Mouse (Mus musculus) midbrain, embryonic 11.5 days (tissue): ENCODE results near the gene Tpx2. TPM values are rescaled to one million over a fixed set of nuclear protein-coding genes. Genes with fewer than 3 reads are reported as not detected.
A peak's percentile ranks its signal among the peaks of the same experiment; 100 is the strongest.

Experiments used
- ATAC-seq: fragments of 200-750 bp; cut with Nextera tagmentation; 2 replicates; pipeline ENCODE4 v1.8.0; 2017; ENCODE audit warnings: moderate TSS enrichment, moderate library complexity; ENCODE audit not compliant: low FRiP score
- DNase-seq: peaks from one replicate; pipeline ENCODE4 v3.0.0; 2015; ENCODE audit warnings: low spot score; ENCODE audit errors: missing footprints
- H3K27ac ChIP-seq: fragments of 300-500 bp; sonication (generic); 2 replicates; pipeline ENCODE4 v1.5.1; 2014; ENCODE audit warnings: low read depth, low read length
- H3K27me3 ChIP-seq: fragments of 300-500 bp; sonication (generic); 2 replicates; pipeline ENCODE4 v1.6.1; 2014; ENCODE audit warnings: mild to moderate bottlenecking, low read length, moderate library complexity, mixed read lengths; ENCODE audit not compliant: control insufficient read depth, insufficient read depth
- H3K36me3 ChIP-seq: fragments of 300-500 bp; sonication (generic); 2 replicates; pipeline ENCODE4 v1.6.1; 2014; ENCODE audit warnings: mild to moderate bottlenecking, low read length, moderate library complexity, mixed read lengths; ENCODE audit not compliant: control insufficient read depth, insufficient read depth
- H3K4me1 ChIP-seq: fragments of 300-500 bp; sonication (generic); 2 replicates; pipeline ENCODE4 v1.6.1; 2014; ENCODE audit warnings: low read length; ENCODE audit not compliant: control insufficient read depth, insufficient read depth
- H3K4me2 ChIP-seq: fragments of 300-500 bp; sonication (generic); 2 replicates; pipeline ENCODE4 v1.6.1; 2014; ENCODE audit warnings: mild to moderate bottlenecking, moderate library complexity
- H3K4me3 ChIP-seq: fragments of 300-500 bp; sonication (generic); 2 replicates; pipeline ENCODE4 v1.5.1; 2014; ENCODE audit warnings: low read depth, low read length
- H3K9ac ChIP-seq: fragments of 300-500 bp; sonication (generic); 2 replicates; pipeline ENCODE4 v1.6.1; 2014; ENCODE audit warnings: low read length
- H3K9me3 ChIP-seq: fragments of 300-500 bp; sonication (generic); 2 replicates; pipeline ENCODE4 v1.6.1; 2016; ENCODE audit warnings: low read length; ENCODE audit not compliant: control insufficient read depth
- WGBS: fragments of 180-500 bp; shearing (Covaris S2); extraction: QIAGEN DNeasy Blood & Tissue Kit; methylation state at CpG from one replicate; pipeline ENCODE4 v1.1.7; 2014; 5-methylcytosine and 5-hydroxymethylcytosine counted together
- polyA plus RNA-seq: library from polyadenylated mRNA; unstranded; fragments of >200 nt; fragmentation: Nextera tagmentation; extraction: Ambion mirVana; gene quantifications from 2 replicates; pipeline ENCODE4 v1.2.1, GENCODE M21; 2014

Gene Tpx2
- polyA plus RNA-seq, 1 experiment from 2014 or later: 166 TPM

GRCm38 (mm10) chr2:152839256-152839655 lies 8.5 kb upstream of the Tpx2 start:
- 74% methylated on average over 2 of the region's 2 CpGs for WGBS
- H3K9ac ChIP-seq: no peak overlapping the region
- no peaks in the 10 kb centered on the region for H3K9me3 ChIP-seq
- H3K27me3 ChIP-seq: no peaks in the 10 kb centered on the region
- ATAC-seq (no peak), DNase-seq (peak; percentile 33)
- no peaks in the 10 kb centered on the region for H3K36me3 ChIP-seq
- no peak overlapping the region for H3K27ac ChIP-seq
- no peak overlapping the region for H3K4me3 ChIP-seq
- no peak overlapping the region for H3K4me2 ChIP-seq
- no peaks in the 10 kb centered on the region for H3K4me1 ChIP-seq

GRCm38 (mm10) chr2:152842741-152843140 lies 5.0 kb upstream of the Tpx2 start:
- no peak overlapping the region for H3K4me3 ChIP-seq
- H3K9me3 ChIP-seq: no peaks in the 10 kb centered on the region
- no peak for DNase-seq
- H3K4me1 ChIP-seq: 0 out of 2 replicates have a peak, but pooled peaks cover 2% of the 10 kb centered on the region
- no peak overlapping the region for H3K27ac ChIP-seq
- 72% methylated on average over 3 of the region's 3 CpGs for WGBS
- no peak for ATAC-seq
- H3K4me2 ChIP-seq: no peak overlapping the region
- no peaks in the 10 kb centered on the region for H3K27me3 ChIP-seq
- H3K36me3 ChIP-seq: no peaks in the 10 kb centered on the region
- no peak overlapping the region for H3K9ac ChIP-seq

DNA sequence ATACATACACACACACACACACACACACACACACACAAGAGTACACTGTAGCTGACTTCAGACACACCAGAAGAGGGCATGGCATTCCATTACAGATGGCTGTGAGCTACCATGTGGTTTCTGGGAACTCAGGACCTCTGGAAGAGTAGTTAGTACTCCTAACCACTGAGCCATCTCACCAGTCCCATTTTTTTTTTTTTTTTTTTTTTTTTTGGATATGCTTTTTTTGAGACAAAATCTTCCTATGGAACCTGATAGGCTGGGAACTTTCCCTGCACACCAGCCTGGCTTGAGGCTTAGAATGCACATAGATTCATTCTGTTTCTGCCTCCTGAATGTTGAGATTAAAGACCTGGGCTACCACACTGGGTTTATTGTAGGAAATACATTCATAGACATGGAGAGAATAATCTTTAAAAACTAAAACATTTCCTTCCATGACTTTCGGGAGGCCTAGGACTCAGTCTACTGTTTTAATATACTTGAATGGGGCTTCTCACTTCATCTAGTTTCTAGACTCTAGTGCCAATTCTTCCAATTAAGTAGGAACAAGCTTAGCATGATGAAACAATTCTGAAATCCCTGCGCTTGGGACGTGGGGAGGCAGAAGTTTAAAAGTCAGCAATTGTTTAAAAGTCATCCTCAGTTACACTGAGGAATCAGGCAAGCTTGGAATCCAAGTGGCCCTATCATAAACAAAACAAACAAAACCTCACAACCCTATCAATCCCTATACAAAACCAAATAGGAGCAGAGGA lies 528 bp upstream of the Tpx2 start:
- Histone ChIP-seq H3K4me1 (peaks cover 14% of the 10 kb centered on the region), H3K9me3 (no peaks in the 10 kb centered on the region), H3K4me3 (peak overlapping the region; percentile 81; the same call in 1 of the 2 replicates), H3K27ac (no peak overlapping the region), H3K27me3 (no peaks in the 10 kb centered on the region), H3K36me3 (no peaks in the 10 kb centered on the region), H3K4me2 (peak overlapping the region; percentile 32; the same call in 1 of the 2 replicates), H3K9ac (no peak overlapping the region)
- peak; percentile 17 for DNase-seq
- no peak for ATAC-seq
- 22% methylated on average over 3 of the region's 3 CpGs for WGBS

- H3K9ac ChIP-seq: peak overlapping the region; percentile 77
- peaks cover 14% of the 10 kb centered on the region for H3K4me1 ChIP-seq
- H3K36me3 ChIP-seq: peaks cover 8% of the 10 kb centered on the region; the same call in 1 of the 2 replicates
- peak overlapping the region; percentile 81 for H3K4me3 ChIP-seq
- H3K27me3 ChIP-seq: no peaks in the 10 kb centered on the region
- H3K27ac ChIP-seq: no peak overlapping the region; the same call in 1 of the 2 replicates
- 16% methylated on average over 2 of the region's 2 CpGs for WGBS
- peak overlapping the region; percentile 60 for H3K4me2 ChIP-seq
- ATAC-seq (no peak), DNase-seq (peak; percentile 81)
- H3K9me3 ChIP-seq: no peaks in the 10 kb centered on the region
Measured at GRCm38 (mm10) chr2:152848466-152848865, 702 bp downstream of the Tpx2 start.

GRCm38 (mm10) chr2:152859501-152859900 lies 11.7 kb downstream of the Tpx2 start:
- Histone ChIP-seq H3K4me1 (no peaks in the 10 kb centered on the region), H3K9ac (no peak overlapping the region), H3K9me3 (no peaks in the 10 kb centered on the region), H3K4me3 (no peak overlapping the region), H3K36me3 (peaks cover 10% of the 10 kb centered on the region), H3K27me3 (no peaks in the 10 kb centered on the region), H3K4me2 (no peak overlapping the region), H3K27ac (no peak overlapping the region)
- no peak for ATAC-seq
- DNase-seq: peak; percentile 41
- WGBS: 83% methylated on average over 3 of the region's 3 CpGs

GRCm38 (mm10) chr2:152861891-152862290 lies 14.1 kb downstream of the Tpx2 start:
- Histone ChIP-seq H3K9me3 (no peaks in the 10 kb centered on the region), H3K27me3 (no peaks in the 10 kb centered on the region), H3K4me1 (no peaks in the 10 kb centered on the region), H3K4me3 (no peak overlapping the region), H3K27ac (no peak overlapping the region), H3K36me3 (peaks cover 2% of the 10 kb centered on the region; the same call in 1 of the 2 replicates), H3K9ac (no peak overlapping the region), H3K4me2 (no peak overlapping the region)
- ATAC-seq (no peak), DNase-seq (no peak)
- WGBS: 95% methylated on average over 1 of the region's 1 CpGs

GRCm38 (mm10) chr2:152862638-152863037 lies 14.9 kb downstream of the Tpx2 start:
- 81% methylated on average over 3 of the region's 3 CpGs for WGBS
- H3K36me3 ChIP-seq: peaks cover 6% of the 10 kb centered on the region; the same call in 1 of the 2 replicates
- no peaks in the 10 kb centered on the region for H3K4me1 ChIP-seq
- DNase-seq (no peak), ATAC-seq (no peak)
- H3K9me3 ChIP-seq: no peaks in the 10 kb centered on the region
- no peak overlapping the region for H3K9ac ChIP-seq
- no peak overlapping the region for H3K27ac ChIP-seq
- H3K4me3 ChIP-seq: no peak overlapping the region
- no peaks in the 10 kb centered on the region for H3K27me3 ChIP-seq
- no peak overlapping the region for H3K4me2 ChIP-seq

- Histone ChIP-seq H3K4me2 (no peak overlapping the region), H3K4me1 (no peaks in the 10 kb centered on the region), H3K36me3 (peaks cover 6% of the 10 kb centered on the region; the same call in 1 of the 2 replicates), H3K9ac (no peak overlapping the region), H3K27ac (no peak overlapping the region), H3K4me3 (no peak overlapping the region), H3K9me3 (no peaks in the 10 kb centered on the region), H3K27me3 (no peaks in the 10 kb centered on the region)
- 99% methylated on average over 6 of the region's 6 CpGs for WGBS
- ATAC-seq (no peak), DNase-seq (no peak)
Measured at GRCm38 (mm10) chr2:152863346-152863745, 15.6 kb downstream of the Tpx2 start.

- Histone ChIP-seq H3K36me3 (peaks cover 19% of the 10 kb centered on the region), H3K4me3 (no peak overlapping the region), H3K27me3 (no peaks in the 10 kb centered on the region), H3K9ac (no peak overlapping the region), H3K4me1 (no peaks in the 10 kb centered on the region), H3K4me2 (no peak overlapping the region), H3K9me3 (no peaks in the 10 kb centered on the region), H3K27ac (no peak overlapping the region)
- no peak for ATAC-seq
- no peak for DNase-seq
- 96% methylated on average over 3 of the region's 3 CpGs for WGBS
Measured at GRCm38 (mm10) chr2:152878239-152878638, 30.5 kb downstream of the Tpx2 start.
